Comparison of ENCODE assay signal across 9 mouse cellular contexts in the genomic region with DNA sequence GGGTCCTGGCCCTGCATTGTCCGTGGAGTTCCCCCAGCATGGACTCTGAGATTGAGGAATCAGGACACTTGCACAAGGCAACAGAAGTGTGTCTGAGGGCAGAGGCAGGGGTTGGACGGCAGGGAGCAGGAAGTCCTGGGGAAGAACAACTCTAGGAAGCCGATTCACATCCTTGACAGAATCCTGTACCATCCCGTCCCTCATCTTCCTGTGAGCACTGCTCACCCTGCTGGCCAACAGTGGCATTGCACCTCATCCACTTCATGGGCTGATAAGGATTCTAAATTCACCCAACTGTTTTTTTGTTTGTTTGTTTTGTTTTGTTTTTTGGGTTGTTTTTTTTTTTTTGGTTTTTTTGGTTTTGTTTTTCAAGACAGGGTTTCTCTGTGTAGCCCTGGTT. TPM values are rescaled to one million over a fixed set of nuclear protein-coding genes. Genes with fewer than 3 reads are reported as not detected.
A peak's percentile ranks its signal among the peaks of the same experiment; 100 is the strongest.
DNase-seq lines count a peak whose midpoint lies in the region; ATAC-seq and TF ChIP-seq lines count a peak whose summit lies in the region.
"Had no signal": no experiment of that assay in that cellular context is flagged by ENCODE, and none has a peak within 500 bp of the region (broad histone marks: within the 10 kb centered on the region; RNA-seq: fewer than 3 reads in every experiment).

No protein-coding gene starts in this region.

- H3K9me3 ChIP-seq in hindbrain, embryonic 10.5 days = no peaks in the 10 kb centered on the region
- H3K9me3 ChIP-seq in hindbrain, embryonic 12.5 days (replicated peaks) = no peaks in the 10 kb centered on the region
- no peaks in the 10 kb centered on the region for H3K9me3 ChIP-seq in embryonic facial prominence, embryonic 14.5 days (ENCODE audit: control insufficient read depth, low read length)
- no peaks in the 10 kb centered on the region for H3K9me3 ChIP-seq in limb, embryonic 11.5 days (ENCODE audit: control insufficient read depth, low read length)
- H3K9me3 ChIP-seq: embryonic facial prominence, embryonic 15.5 days had no signal

- no peak overlapping the region for H3K4me3 ChIP-seq in hindbrain, embryonic 10.5 days
- no peak overlapping the region for H3K4me3 ChIP-seq in hindbrain, embryonic 12.5 days
- H3K4me3 ChIP-seq in embryonic facial prominence, embryonic 14.5 days (ENCODE audit: low read depth, low read length) = no peak overlapping the region
- no peak overlapping the region for H3K4me3 ChIP-seq in limb, embryonic 11.5 days (ENCODE audit: low read depth, low read length)
- H3K4me3 ChIP-seq in thymus, adult 2 months (ENCODE audit: control insufficient read depth, insufficient read depth, low read length) = no peak overlapping the region
- H3K4me3 ChIP-seq: embryonic facial prominence, embryonic 15.5 days had no signal

- H3K27ac ChIP-seq in hindbrain, embryonic 10.5 days = no peak overlapping the region
- H3K27ac ChIP-seq in hindbrain, embryonic 12.5 days = no peak overlapping the region
- no peak overlapping the region for H3K27ac ChIP-seq in embryonic facial prominence, embryonic 14.5 days (replicated peaks; ENCODE audit: low read depth, low read length)
- no peak overlapping the region for H3K27ac ChIP-seq in limb, embryonic 11.5 days (replicated peaks; ENCODE audit: low read depth, low read length)
- H3K27ac ChIP-seq in thymus, adult 2 months (ENCODE audit: control insufficient read depth, insufficient read depth, low read length) = no peak overlapping the region
- H3K27ac ChIP-seq: embryonic facial prominence, embryonic 15.5 days had no signal

- peak; percentile 79 for DNase-seq in hindbrain, embryonic 10.5 days (ENCODE audit: low spot score)
- DNase-seq in adrenal gland, postnatal 36 days = peak; percentile 76 to 83
- DNase-seq in embryonic facial prominence, embryonic 14.5 days (ENCODE audit: low spot score) = peak; percentile 84
- DNase-seq in induced T-regulatory cell, adult 2 months (ENCODE audit: low read depth) = peak; percentile 84
- DNase-seq in limb, embryonic 11.5 days (ENCODE audit: low spot score) = peak; percentile 84
- peak; percentile 74 for DNase-seq in thymus, adult 2 months

- no peak for ATAC-seq in hindbrain, embryonic 12.5 days (ENCODE audit: low FRiP score)
- no peak for ATAC-seq in embryonic facial prominence, embryonic 14.5 days (ENCODE audit: low read depth)
- ATAC-seq in limb, embryonic 11.5 days (ENCODE audit: insufficient number of reproducible peaks, low FRiP score, low TSS enrichment, low read depth) = no peak
- peak; percentile 24; the same call in 1 of the 2 replicates for ATAC-seq in neutrophil, adult 5-6 weeks (ENCODE audit: extremely low read depth, insufficient number of reproducible peaks, low FRiP score, poor library complexity, severe bottlenecking)

- no peaks in the 10 kb centered on the region for H3K36me3 ChIP-seq in hindbrain, embryonic 10.5 days
- H3K36me3 ChIP-seq in hindbrain, embryonic 12.5 days = no peaks in the 10 kb centered on the region
- H3K36me3 ChIP-seq in embryonic facial prominence, embryonic 14.5 days (ENCODE audit: control insufficient read depth, insufficient read depth, low read length) = no peaks in the 10 kb centered on the region
- H3K36me3 ChIP-seq in limb, embryonic 11.5 days (ENCODE audit: control insufficient read depth, insufficient read depth, low read length) = no peaks in the 10 kb centered on the region
- H3K36me3 ChIP-seq in thymus, adult 2 months (ENCODE audit: control insufficient read depth, insufficient read depth, low read length) = no peaks in the 10 kb centered on the region
- H3K36me3 ChIP-seq: embryonic facial prominence, embryonic 15.5 days had no signal

- 24% methylated on average over 4 of the region's 4 CpGs for whole genome bisulfite sequencing in hindbrain, embryonic 10.5 days
- WGBS in hindbrain, embryonic 12.5 days = 24% methylated on average over 4 of the region's 4 CpGs
- 22% methylated on average over 4 of the region's 4 CpGs for WGBS in embryonic facial prominence, embryonic 14.5 days
- WGBS in limb, embryonic 11.5 days = 22% methylated on average over 4 of the region's 4 CpGs
- WGBS in thymus, adult 2 months = 19% methylated on average over 4 of the region's 4 CpGs

- peaks cover 5% of the 10 kb centered on the region; the same call in 1 of the 2 replicates for H3K27me3 ChIP-seq in hindbrain, embryonic 10.5 days (ENCODE audit: insufficient read depth, poor library complexity, severe bottlenecking)
- H3K27me3 ChIP-seq in hindbrain, embryonic 12.5 days = no peaks in the 10 kb centered on the region; the same call in 1 of the 2 replicates
- no peaks in the 10 kb centered on the region for H3K27me3 ChIP-seq in embryonic facial prominence, embryonic 14.5 days (replicated peaks; ENCODE audit: control insufficient read depth, insufficient read depth, low read length)
- no peaks in the 10 kb centered on the region for H3K27me3 ChIP-seq in limb, embryonic 11.5 days (ENCODE audit: control insufficient read depth, insufficient read depth, low read length)
- H3K27me3 ChIP-seq in thymus, adult 2 months (ENCODE audit: control insufficient read depth, insufficient read depth, low read length) = no peaks in the 10 kb centered on the region
- H3K27me3 ChIP-seq: embryonic facial prominence, embryonic 15.5 days had no signal

- no peak overlapping the region for H3K4me2 ChIP-seq in hindbrain, embryonic 12.5 days (replicated peaks)
- H3K4me2 ChIP-seq in embryonic facial prominence, embryonic 14.5 days (ENCODE audit: low read depth, low read length) = no peak overlapping the region
- H3K4me2 ChIP-seq in limb, embryonic 11.5 days (ENCODE audit: low read depth, severe bottlenecking) = no peak overlapping the region
- H3K4me2 ChIP-seq: embryonic facial prominence, embryonic 15.5 days had no signal

- no peak for TF ChIP-seq POLR2A in thymus, adult 2 months (IDR thresholded peaks at IDR 0.05; ENCODE audit: control insufficient read depth, extremely low read depth, insufficient read depth, low read length, poor library complexity)

- peaks cover 4% of the 10 kb centered on the region for H3K4me1 ChIP-seq in hindbrain, embryonic 10.5 days (replicated peaks)
- H3K4me1 ChIP-seq in hindbrain, embryonic 12.5 days = no peaks in the 10 kb centered on the region
- no peaks in the 10 kb centered on the region for H3K4me1 ChIP-seq in embryonic facial prominence, embryonic 14.5 days (ENCODE audit: control insufficient read depth, insufficient read depth, low read length)
- H3K4me1 ChIP-seq in limb, embryonic 11.5 days (ENCODE audit: control insufficient read depth, insufficient read depth, low read length) = no peaks in the 10 kb centered on the region
- H3K4me1 ChIP-seq in thymus, adult 2 months (replicated peaks; ENCODE audit: control insufficient read depth, insufficient read depth, low read length) = no peaks in the 10 kb centered on the region
- H3K4me1 ChIP-seq: embryonic facial prominence, embryonic 15.5 days had no signal

- peak; percentile 27; the same call in 1 of the 2 replicates for TF ChIP-seq CTCF in thymus, adult 2 months (IDR thresholded peaks at IDR 0.05; ENCODE audit: borderline replicate concordance, control insufficient read depth, extremely low read depth, insufficient read depth, low read length, poor library complexity)

- H3K9ac ChIP-seq in hindbrain, embryonic 12.5 days = no peak overlapping the region
- no peak overlapping the region for H3K9ac ChIP-seq in embryonic facial prominence, embryonic 14.5 days (ENCODE audit: low read depth, low read length)
- H3K9ac ChIP-seq in limb, embryonic 11.5 days (ENCODE audit: low read length) = no peak overlapping the region
- H3K9ac ChIP-seq: embryonic facial prominence, embryonic 15.5 days had no signal

RNA-seq across cellular contexts. Expression of gene Lamc3, which starts 28.0 kb away (rescaled TPM):
- polyA plus RNA-seq in hindbrain, embryonic 10.5 days (2016; fragmentation: Nextera tagmentation; extraction: Ambion mirVana) = 8.4 and 8.6 TPM in 2 replicates
- polyA plus RNA-seq in hindbrain, embryonic 12.5 days (2016; fragmentation: Nextera tagmentation; extraction: Ambion mirVana) = 7.2 and 7.6 TPM in 2 replicates
- total RNA-seq in adrenal gland, postnatal 36 days (2021) = 10 to 100 TPM; 13.7 to 20.1 TPM
- polyA plus RNA-seq in embryonic facial prominence, embryonic 14.5 days (2014; fragmentation: Nextera tagmentation; extraction: Ambion mirVana) = 2.0 and 2.2 TPM in 2 replicates
- 0.13 and 0.17 TPM in 2 replicates for polyA plus RNA-seq in limb, embryonic 11.5 days (2014; fragmentation: Nextera tagmentation; extraction: Ambion mirVana)
- total RNA-seq in neutrophil, adult 5-6 weeks (2017) = not detected in 2 replicates
- polyA plus RNA-seq in thymus, adult 2 months (2012; rRNA removed) = 1.1 and 1.2 TPM in 2 replicates

RNA-seq across cellular contexts. Expression of gene Aif1l, which starts 34.8 kb away (rescaled TPM):
- 47.3 and 71.6 TPM in 2 replicates for polyA plus RNA-seq in hindbrain, embryonic 10.5 days (2016; fragmentation: Nextera tagmentation; extraction: Ambion mirVana)
- polyA plus RNA-seq in hindbrain, embryonic 12.5 days (2016; fragmentation: Nextera tagmentation; extraction: Ambion mirVana) = 44.1 and 58.0 TPM in 2 replicates
- 10 to 100 TPM; 14.5 to 23.7 TPM for total RNA-seq in adrenal gland, postnatal 36 days (2021)
- 31.2 and 33.9 TPM in 2 replicates for polyA plus RNA-seq in embryonic facial prominence, embryonic 14.5 days (2014; fragmentation: Nextera tagmentation; extraction: Ambion mirVana)
- polyA plus RNA-seq in limb, embryonic 11.5 days (2014; fragmentation: Nextera tagmentation; extraction: Ambion mirVana) = 110 and 121 TPM in 2 replicates
- total RNA-seq in neutrophil, adult 5-6 weeks (2017) = 0.35 and 1.1 TPM in 2 replicates
- 3.4 and 5.0 TPM in 2 replicates for polyA plus RNA-seq in thymus, adult 2 months (2012; rRNA removed)

RNA-seq across cellular contexts. Expression of gene Nup214, which starts 59.1 kb away (rescaled TPM):
- polyA plus RNA-seq in hindbrain, embryonic 10.5 days (2016; fragmentation: Nextera tagmentation; extraction: Ambion mirVana) = 99.3 and 109 TPM in 2 replicates
- polyA plus RNA-seq in hindbrain, embryonic 12.5 days (2016; fragmentation: Nextera tagmentation; extraction: Ambion mirVana) = 75.3 and 79.7 TPM in 2 replicates
- 10 to 100 TPM; 63.1 to 65.4 TPM for total RNA-seq in adrenal gland, postnatal 36 days (2021)
- polyA plus RNA-seq in embryonic facial prominence, embryonic 14.5 days (2014; fragmentation: Nextera tagmentation; extraction: Ambion mirVana) = 61.2 and 66.4 TPM in 2 replicates
- polyA plus RNA-seq in limb, embryonic 11.5 days (2014; fragmentation: Nextera tagmentation; extraction: Ambion mirVana) = 85.5 and 98.4 TPM in 2 replicates
- 50.9 and 57.8 TPM in 2 replicates for total RNA-seq in neutrophil, adult 5-6 weeks (2017)
- polyA plus RNA-seq in thymus, adult 2 months (2012; rRNA removed) = 75.8 and 82.8 TPM in 2 replicates
